Mouse (Mus musculus) small intestine, adult 2 months (tissue): ENCODE measurements around the gene Wdr63.

Source experiments
- CTCF ChIP-seq: fragments of 200-500 bp; IDR thresholded peaks from 2 replicates; pipeline ENCODE4 v1.5.1; 2012; ENCODE audit warnings: low read depth, mild to moderate bottlenecking, control low read depth, inconsistent platforms, low read length, moderate library complexity, mixed read lengths; ENCODE audit not compliant: insufficient replicate concordance, insufficient read length; ENCODE audit errors: extremely low read depth
- POLR2A ChIP-seq: fragments of 200-500 bp; IDR thresholded peaks from 2 replicates; pipeline ENCODE4 v1.6.1; 2012; ENCODE audit warnings: low read depth, mild to moderate bottlenecking, control low read depth, inconsistent platforms, low read length, moderate library complexity

DNA sequence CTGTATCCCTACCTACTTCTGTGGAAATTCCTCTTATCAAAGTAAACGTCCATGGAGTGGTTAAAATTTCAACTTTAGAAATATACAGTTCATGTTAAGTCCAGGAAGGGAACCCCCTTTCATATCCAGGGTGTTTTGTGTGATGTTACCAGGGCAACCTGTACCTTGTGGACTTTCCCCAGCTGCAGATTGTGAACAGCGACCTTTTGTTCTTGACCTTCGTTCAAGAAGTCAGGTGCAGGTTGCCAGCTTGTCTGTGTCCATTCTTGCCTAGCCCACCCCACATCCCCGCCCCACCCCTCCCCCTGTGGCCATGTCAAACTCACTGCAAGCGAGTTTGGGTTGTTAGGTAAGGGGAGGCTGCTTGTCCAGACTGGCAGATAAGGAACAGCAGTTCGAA lies 80.8 kb downstream of the Wdr63 start:
- TF ChIP-seq POLR2A (no peak), CTCF (no peak)
